ENCODE assay signal across 10 mouse cellular contexts in the genomic region with DNA sequence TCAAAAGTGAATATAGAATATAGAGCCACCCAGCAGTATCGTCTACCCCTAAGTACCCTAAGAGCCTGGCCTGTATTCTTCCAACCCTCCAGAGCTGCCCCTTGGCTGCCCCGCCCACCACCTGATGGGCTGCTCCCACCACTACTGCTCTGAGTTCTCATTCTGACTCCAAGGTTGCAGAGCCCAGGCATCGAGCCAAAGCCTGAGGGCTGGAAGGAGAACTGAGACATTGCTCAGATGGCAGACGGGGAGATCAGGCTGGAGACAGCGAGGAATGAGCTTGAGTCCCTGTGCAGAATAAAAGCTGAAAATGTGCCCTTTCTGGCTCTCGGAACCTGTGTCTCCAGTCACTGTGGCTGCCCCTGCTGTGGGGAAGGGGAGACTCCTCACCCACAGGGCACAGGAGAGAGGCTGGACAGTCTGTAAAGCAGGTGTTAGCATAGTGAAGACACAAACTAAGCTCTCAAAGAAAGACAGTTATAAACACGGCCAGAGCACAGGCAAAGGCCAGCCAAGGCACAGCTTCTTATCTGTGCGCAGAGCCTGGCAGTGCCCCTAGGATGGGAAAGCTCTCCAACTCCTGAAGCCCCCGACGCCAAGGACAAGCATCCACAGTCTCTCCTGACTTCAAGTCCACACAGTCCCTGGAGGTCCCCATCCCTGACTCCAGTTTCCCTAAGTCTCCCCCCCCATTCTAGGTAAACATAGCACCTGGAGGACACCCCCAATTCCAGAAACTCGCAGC. TPM values are rescaled to one million over a fixed set of nuclear protein-coding genes. Genes with fewer than 3 reads are reported as not detected.
DNase-seq lines count a peak whose midpoint lies in the region; ATAC-seq and TF ChIP-seq lines count a peak whose summit lies in the region.
"Had no signal": no experiment of that assay in that cellular context is flagged by ENCODE, and none has a peak within 500 bp of the region (broad histone marks: within the 10 kb centered on the region; RNA-seq: fewer than 3 reads in every experiment).

No protein-coding gene starts in this region.

- no peaks in the 10 kb centered on the region for H3K36me3 ChIP-seq in forebrain, embryonic 13.5 days (ENCODE audit: poor library complexity, severe bottlenecking)
- no peaks in the 10 kb centered on the region for H3K36me3 ChIP-seq in forebrain, embryonic 11.5 days (ENCODE audit: control insufficient read depth, insufficient read depth, low read length)
- H3K36me3 ChIP-seq: embryonic facial prominence, embryonic 13.5 days; limb, embryonic 15.5 days had no signal

- DNase-seq in layer of hippocampus, adult 2 months (ENCODE audit: low spot score in 2 of 2) = no peak
- DNase-seq in layer of hippocampus, postnatal 25 days (ENCODE audit: extremely low spot score in 1 of 2, low spot score in 1 of 2) = no peak
- peak; percentile 26 for DNase-seq in adipocyte (ENCODE audit: low spot score)
- peak; percentile 84 for DNase-seq in cerebellum, adult 11-12 months
- DNase-seq in lung, postnatal 4 days = peak; percentile 32 to 70
- no peak for DNase-seq in heart, postnatal 4 days
- no peak for DNase-seq in forebrain, embryonic 11.5 days (ENCODE audit: low spot score)

- no peaks in the 10 kb centered on the region for H3K9me3 ChIP-seq in forebrain, embryonic 13.5 days (replicated peaks)
- no peaks in the 10 kb centered on the region for H3K9me3 ChIP-seq in forebrain, embryonic 11.5 days (ENCODE audit: control insufficient read depth, low read length)
- H3K9me3 ChIP-seq: embryonic facial prominence, embryonic 13.5 days; limb, embryonic 15.5 days had no signal

- H3K27ac ChIP-seq in layer of hippocampus, adult 2 months = peak overlapping the region; percentile 92
- no peak overlapping the region for H3K27ac ChIP-seq in forebrain, embryonic 13.5 days
- H3K27ac ChIP-seq in forebrain, embryonic 11.5 days (ENCODE audit: low read depth, low read length) = no peak overlapping the region
- H3K27ac ChIP-seq: embryonic facial prominence, embryonic 13.5 days; limb, embryonic 15.5 days had no signal

- no peak overlapping the region; the same call in 1 of the 2 replicates for H3K4me3 ChIP-seq in layer of hippocampus, adult 2 months
- no peak overlapping the region for H3K4me3 ChIP-seq in forebrain, embryonic 13.5 days
- H3K4me3 ChIP-seq in forebrain, embryonic 11.5 days (ENCODE audit: low read depth, low read length) = no peak overlapping the region
- H3K4me3 ChIP-seq: embryonic facial prominence, embryonic 13.5 days; limb, embryonic 15.5 days had no signal

- no peak for TF ChIP-seq CTCF in layer of hippocampus, adult 2 months (conservative IDR thresholded peaks at IDR 0.05)

- peaks cover 11% of the 10 kb centered on the region for H3K4me1 ChIP-seq in forebrain, embryonic 13.5 days
- 0 out of 2 replicates have a peak, but pooled peaks cover 2% of the 10 kb centered on the region for H3K4me1 ChIP-seq in forebrain, embryonic 11.5 days (replicated peaks; ENCODE audit: control insufficient read depth, insufficient read depth, low read length)

- 85% methylated on average over 11 of the region's 11 CpGs for WGBS in forebrain, embryonic 13.5 days
- WGBS in forebrain, embryonic 11.5 days = 87% methylated on average over 11 of the region's 11 CpGs

- no peak overlapping the region for H3K4me2 ChIP-seq in forebrain, embryonic 13.5 days
- H3K4me2 ChIP-seq in forebrain, embryonic 11.5 days (ENCODE audit: low read depth, low read length, severe bottlenecking) = no peak overlapping the region
- H3K4me2 ChIP-seq: embryonic facial prominence, embryonic 13.5 days; limb, embryonic 15.5 days had no signal

- no peaks in the 10 kb centered on the region for H3K27me3 ChIP-seq in forebrain, embryonic 13.5 days
- H3K27me3 ChIP-seq in forebrain, embryonic 11.5 days (ENCODE audit: control insufficient read depth, insufficient read depth, low read length) = no peaks in the 10 kb centered on the region
- H3K27me3 ChIP-seq: embryonic facial prominence, embryonic 13.5 days; limb, embryonic 15.5 days had no signal

- H3K9ac ChIP-seq in forebrain, embryonic 13.5 days = no peak overlapping the region
- H3K9ac ChIP-seq in forebrain, embryonic 11.5 days (ENCODE audit: low read length) = no peak overlapping the region
- H3K9ac ChIP-seq: embryonic facial prominence, embryonic 13.5 days; limb, embryonic 15.5 days had no signal

- ATAC-seq in forebrain, embryonic 13.5 days = no peak
- no peak for ATAC-seq in forebrain, embryonic 11.5 days (replicated peaks; ENCODE audit: low FRiP score)

RNA-seq across cellular contexts. Expression of gene Pgbd5, which starts 42.0 kb away (rescaled TPM):
- 100 to 1,000 TPM; 291 to 304 TPM for total RNA-seq in layer of hippocampus, adult 2 months (2021)
- 100 to 1,000 TPM; 261 to 272 TPM for total RNA-seq in layer of hippocampus, postnatal 25 days (2021)
- total RNA-seq in heart, postnatal 4 days (2021) = 1 to 10 TPM; 3.0 to 3.6 TPM
- polyA plus RNA-seq in forebrain, embryonic 13.5 days (2015; fragmentation: Nextera tagmentation; extraction: Ambion mirVana) = 5.9 and 6.3 TPM in 2 replicates
- polyA plus RNA-seq in forebrain, embryonic 11.5 days (2014; fragmentation: Nextera tagmentation; extraction: Ambion mirVana) = 4.8 and 5.3 TPM in 2 replicates

Comparison
In these comparisons a context has a peak if more than half of its experiments do, and no peak if none do; other contexts are left out.
1. DNase-seq: peak in adipocyte (single experiment), cerebellum, adult 11-12 months (single experiment) and lung, postnatal 4 days (2 of 2); none in layer of hippocampus, adult 2 months (0 of 2), layer of hippocampus, postnatal 25 days (0 of 2), heart, postnatal 4 days (single experiment) and forebrain, embryonic 11.5 days (single experiment).
2. RNA of gene Pgbd5, which starts 42.0 kb away (total RNA-seq): 291 to 304 TPM in layer of hippocampus, adult 2 months and 261 to 272 TPM in layer of hippocampus, postnatal 25 days; 3.0 to 3.6 TPM in heart, postnatal 4 days; every median in the first group is over 10 times any median in the second.